Mouse (Mus musculus) midbrain, embryonic 11.5 days (tissue): ENCODE data around the gene Cops4. TPM values are rescaled to one million over a fixed set of nuclear protein-coding genes. Genes with fewer than 3 reads are reported as not detected.

ENCODE experiments used
- ATAC-seq: fragments of 200-750 bp; cut with Nextera tagmentation; 2 replicates; pipeline ENCODE4 v1.8.0; 2017; ENCODE audit warnings: moderate TSS enrichment, moderate library complexity; ENCODE audit not compliant: low FRiP score
- DNase-seq: peaks from one replicate; pipeline ENCODE4 v3.0.0; 2015; ENCODE audit warnings: low spot score; ENCODE audit errors: missing footprints
- H3K27ac ChIP-seq: fragments of 300-500 bp; sonication (generic); 2 replicates; pipeline ENCODE4 v1.5.1; 2014; ENCODE audit warnings: low read depth, low read length
- H3K27me3 ChIP-seq: fragments of 300-500 bp; sonication (generic); 2 replicates; pipeline ENCODE4 v1.6.1; 2014; ENCODE audit warnings: mild to moderate bottlenecking, low read length, moderate library complexity, mixed read lengths; ENCODE audit not compliant: control insufficient read depth, insufficient read depth
- H3K36me3 ChIP-seq: fragments of 300-500 bp; sonication (generic); 2 replicates; pipeline ENCODE4 v1.6.1; 2014; ENCODE audit warnings: mild to moderate bottlenecking, low read length, moderate library complexity, mixed read lengths; ENCODE audit not compliant: control insufficient read depth, insufficient read depth
- H3K4me1 ChIP-seq: fragments of 300-500 bp; sonication (generic); 2 replicates; pipeline ENCODE4 v1.6.1; 2014; ENCODE audit warnings: low read length; ENCODE audit not compliant: control insufficient read depth, insufficient read depth
- H3K4me2 ChIP-seq: fragments of 300-500 bp; sonication (generic); 2 replicates; pipeline ENCODE4 v1.6.1; 2014; ENCODE audit warnings: mild to moderate bottlenecking, moderate library complexity
- H3K4me3 ChIP-seq: fragments of 300-500 bp; sonication (generic); 2 replicates; pipeline ENCODE4 v1.5.1; 2014; ENCODE audit warnings: low read depth, low read length
- H3K9ac ChIP-seq: fragments of 300-500 bp; sonication (generic); 2 replicates; pipeline ENCODE4 v1.6.1; 2014; ENCODE audit warnings: low read length
- H3K9me3 ChIP-seq: fragments of 300-500 bp; sonication (generic); 2 replicates; pipeline ENCODE4 v1.6.1; 2016; ENCODE audit warnings: low read length; ENCODE audit not compliant: control insufficient read depth
- WGBS: fragments of 180-500 bp; shearing (Covaris S2); extraction: QIAGEN DNeasy Blood & Tissue Kit; methylation state at CpG from one replicate; pipeline ENCODE4 v1.1.7; 2014; 5-methylcytosine and 5-hydroxymethylcytosine counted together
- polyA plus RNA-seq: library from polyadenylated mRNA; unstranded; fragments of >200 nt; fragmentation: Nextera tagmentation; extraction: Ambion mirVana; gene quantifications from 2 replicates; pipeline ENCODE4 v1.2.1, GENCODE M21; 2014

Gene Cops4
- polyA plus RNA-seq, 1 experiment from 2014 or later = 242 TPM

GRCm38 (mm10) chr5:100551952-100552351 is 33.8 kb downstream of the Cops4 start:
- H3K27me3 ChIP-seq = no peaks in the 10 kb centered on the region
- H3K4me1 ChIP-seq = no peaks in the 10 kb centered on the region
- no peak overlapping the region for H3K27ac ChIP-seq
- 74% methylated on average over 2 of the region's 2 CpGs for WGBS
- no peaks in the 10 kb centered on the region for H3K9me3 ChIP-seq
- peaks cover 15% of the 10 kb centered on the region; the same call in 1 of the 2 replicates for H3K36me3 ChIP-seq
- ATAC-seq = no peak
- DNase-seq = no peak
- no peak overlapping the region for H3K4me2 ChIP-seq
- H3K4me3 ChIP-seq = no peak overlapping the region
- H3K9ac ChIP-seq = no peak overlapping the region

GRCm38 (mm10) chr5:100553426-100553825 is 35.3 kb downstream of the Cops4 start:
- Histone ChIP-seq H3K36me3 (peaks cover 7% of the 10 kb centered on the region; the same call in 1 of the 2 replicates), H3K9me3 (no peaks in the 10 kb centered on the region), H3K27me3 (no peaks in the 10 kb centered on the region), H3K4me3 (no peak overlapping the region), H3K9ac (no peak overlapping the region), H3K4me2 (no peak overlapping the region), H3K4me1 (no peaks in the 10 kb centered on the region), H3K27ac (no peak overlapping the region)
- ATAC-seq = no peak
- WGBS = 69% methylated on average over 8 of the region's 8 CpGs
- DNase-seq = no peak

- Histone ChIP-seq H3K27me3 (no peaks in the 10 kb centered on the region), H3K36me3 (no peaks in the 10 kb centered on the region), H3K4me3 (no peak overlapping the region), H3K9ac (no peak overlapping the region), H3K4me2 (no peak overlapping the region), H3K9me3 (no peaks in the 10 kb centered on the region), H3K27ac (no peak overlapping the region), H3K4me1 (no peaks in the 10 kb centered on the region)
- no peak for DNase-seq
- no peak for ATAC-seq
- 88% methylated on average over 14 of the region's 14 CpGs for WGBS
Observed at GRCm38 (mm10) chr5:100557019-100557418, 38.9 kb downstream of the Cops4 start.

GRCm38 (mm10) chr5:100557537-100557936 is 39.4 kb downstream of the Cops4 start:
- no peak overlapping the region for H3K4me3 ChIP-seq
- no peaks in the 10 kb centered on the region for H3K27me3 ChIP-seq
- no peaks in the 10 kb centered on the region for H3K4me1 ChIP-seq
- H3K9me3 ChIP-seq = no peaks in the 10 kb centered on the region
- WGBS = 77% methylated on average over 9 of the region's 9 CpGs
- no peak for ATAC-seq
- H3K27ac ChIP-seq = no peak overlapping the region
- H3K36me3 ChIP-seq = no peaks in the 10 kb centered on the region
- H3K4me2 ChIP-seq = no peak overlapping the region
- no peak overlapping the region for H3K9ac ChIP-seq
- DNase-seq = no peak

- Histone ChIP-seq H3K27ac (no peak overlapping the region), H3K9ac (no peak overlapping the region), H3K36me3 (no peaks in the 10 kb centered on the region), H3K27me3 (no peaks in the 10 kb centered on the region), H3K9me3 (no peaks in the 10 kb centered on the region), H3K4me1 (no peaks in the 10 kb centered on the region), H3K4me3 (no peak overlapping the region), H3K4me2 (no peak overlapping the region)
- DNase-seq (no peak), ATAC-seq (no peak)
- WGBS = 88% methylated on average over 3 of the region's 3 CpGs
Observed at GRCm38 (mm10) chr5:100558783-100559182, 40.7 kb downstream of the Cops4 start.

GRCm38 (mm10) chr5:100559357-100559756 is 41.2 kb downstream of the Cops4 start:
- Histone ChIP-seq H3K27ac (no peak overlapping the region), H3K4me1 (no peaks in the 10 kb centered on the region), H3K36me3 (no peaks in the 10 kb centered on the region), H3K9ac (no peak overlapping the region), H3K9me3 (no peaks in the 10 kb centered on the region), H3K27me3 (no peaks in the 10 kb centered on the region), H3K4me2 (no peak overlapping the region), H3K4me3 (no peak overlapping the region)
- ATAC-seq (no peak), DNase-seq (no peak)
- 96% methylated on average over 7 of the region's 7 CpGs for WGBS

GRCm38 (mm10) chr5:100562702-100563101 is 44.6 kb downstream of the Cops4 start:
- DNase-seq (no peak), ATAC-seq (no peak)
- H3K27me3 ChIP-seq = no peaks in the 10 kb centered on the region
- no peaks in the 10 kb centered on the region for H3K4me1 ChIP-seq
- no peak overlapping the region for H3K4me2 ChIP-seq
- no peaks in the 10 kb centered on the region for H3K9me3 ChIP-seq
- 90% methylated on average over 9 of the region's 9 CpGs for whole genome bisulfite sequencing
- no peak overlapping the region for H3K9ac ChIP-seq
- H3K36me3 ChIP-seq = no peaks in the 10 kb centered on the region
- H3K27ac ChIP-seq = no peak overlapping the region
- H3K4me3 ChIP-seq = no peak overlapping the region

GRCm38 (mm10) chr5:100566798-100567197 is 48.7 kb downstream of the Cops4 start:
- H3K4me3 ChIP-seq = no peak overlapping the region
- no peak overlapping the region for H3K27ac ChIP-seq
- no peaks in the 10 kb centered on the region for H3K27me3 ChIP-seq
- no peaks in the 10 kb centered on the region for H3K4me1 ChIP-seq
- no peak for DNase-seq
- WGBS = 84% methylated on average over 2 of the region's 2 CpGs
- no peaks in the 10 kb centered on the region for H3K36me3 ChIP-seq
- H3K4me2 ChIP-seq = no peak overlapping the region
- ATAC-seq = no peak
- no peaks in the 10 kb centered on the region for H3K9me3 ChIP-seq
- H3K9ac ChIP-seq = no peak overlapping the region

GRCm38 (mm10) chr5:100567258-100568032 is 49.3 kb downstream of the Cops4 start:
- 86% methylated on average over 13 of the region's 13 CpGs for WGBS
- H3K9me3 ChIP-seq = no peaks in the 10 kb centered on the region
- no peak overlapping the region for H3K4me3 ChIP-seq
- no peaks in the 10 kb centered on the region for H3K4me1 ChIP-seq
- no peaks in the 10 kb centered on the region for H3K36me3 ChIP-seq
- no peak overlapping the region for H3K27ac ChIP-seq
- DNase-seq = no peak
- H3K27me3 ChIP-seq = no peaks in the 10 kb centered on the region
- H3K4me2 ChIP-seq = no peak overlapping the region
- no peak overlapping the region for H3K9ac ChIP-seq
- no peak for ATAC-seq
